Mouse (Mus musculus): Measurements from ENCODE around the gene Foxa1. TPM values are rescaled to one million over a fixed set of nuclear protein-coding genes. Genes with fewer than 3 reads are reported as not detected.

Gene Foxa1
- total and polyA plus RNA-seq, 2 experiments, result 4.1 to 15.2 TPM

GRCm38 (mm10) chr12:57542746-57543626 is 3.7 kb downstream of the Foxa1 start:
- DNase-seq (ENCODE audit: extremely low read depth, low read depth, low spot score), result peak; percentile 88
- H3K27me3 ChIP-seq (ENCODE audit: control insufficient read depth, insufficient read depth, low read length), result no peaks in the 10 kb centered on the region
- peak overlapping the region; percentile 77 for H3K4me3 ChIP-seq (ENCODE audit: insufficient read depth, low read depth, low read length)
- WGBS, result 7% methylated on average over 63 of the region's 63 CpGs
- H3K79me2 ChIP-seq (ENCODE audit: control insufficient read depth, insufficient read depth, low read length), result peaks cover 7% of the 10 kb centered on the region; the same call in 1 of the 2 replicates
- H3K27ac ChIP-seq (replicated peaks; ENCODE audit: insufficient read depth, low read depth, low read length), result peak overlapping the region; percentile 92
- TF ChIP-seq POLR2A (IDR thresholded peaks at IDR 0.05; ENCODE audit: extremely low read depth, insufficient read depth, low read length), result no peak
- H3K4me1 ChIP-seq (ENCODE audit: control insufficient read depth, insufficient read depth, low read length), result peaks cover 7% of the 10 kb centered on the region; the same call in 1 of the 2 replicates
- H3K9ac ChIP-seq (ENCODE audit: low read depth, low read length), result peak overlapping the region; percentile 80
- H3K36me3 ChIP-seq (ENCODE audit: control insufficient read depth, insufficient read depth, low read length), result peaks cover 3% of the 10 kb centered on the region; the same call in 1 of the 2 replicates

- H3K27ac ChIP-seq (replicated peaks; ENCODE audit: insufficient read depth, low read depth, low read length), result peak overlapping the region; percentile 92
- peak overlapping the region; percentile 80 for H3K9ac ChIP-seq (ENCODE audit: low read depth, low read length)
- peaks cover 3% of the 10 kb centered on the region; the same call in 1 of the 2 replicates for H3K36me3 ChIP-seq (ENCODE audit: control insufficient read depth, insufficient read depth, low read length)
- H3K79me2 ChIP-seq (ENCODE audit: control insufficient read depth, insufficient read depth, low read length), result peaks cover 7% of the 10 kb centered on the region; the same call in 1 of the 2 replicates
- peak overlapping the region; percentile 77 for H3K4me3 ChIP-seq (ENCODE audit: insufficient read depth, low read depth, low read length)
- H3K4me1 ChIP-seq (ENCODE audit: control insufficient read depth, insufficient read depth, low read length), result peaks cover 7% of the 10 kb centered on the region; the same call in 1 of the 2 replicates
- peak; percentile 45 for DNase-seq (ENCODE audit: extremely low read depth, low read depth, low spot score)
- no peaks in the 10 kb centered on the region for H3K27me3 ChIP-seq (ENCODE audit: control insufficient read depth, insufficient read depth, low read length)
- 9% methylated on average over 46 of the region's 46 CpGs for WGBS
- no peak for TF ChIP-seq POLR2A (IDR thresholded peaks at IDR 0.05; ENCODE audit: extremely low read depth, insufficient read depth, low read length)
- TF ChIP-seq CTCF (IDR thresholded peaks at IDR 0.05; ENCODE audit: low read depth, low read length), result peak; percentile 50
Measured at GRCm38 (mm10) chr12:57541931-57542745, 4.6 kb downstream of the Foxa1 start.

- peak overlapping the region; percentile 35; the same call in 1 of the 2 replicates for H3K4me3 ChIP-seq (ENCODE audit: insufficient read depth, low read depth, low read length)
- peak overlapping the region; percentile 62 for H3K9ac ChIP-seq (ENCODE audit: low read depth, low read length)
- H3K36me3 ChIP-seq (ENCODE audit: control insufficient read depth, insufficient read depth, low read length), result peaks cover 3% of the 10 kb centered on the region; the same call in 1 of the 2 replicates
- WGBS, result 21% methylated on average over 6 of the region's 6 CpGs
- DNase-seq (ENCODE audit: extremely low read depth, low read depth, low spot score), result peak; percentile 41
- H3K27ac ChIP-seq (replicated peaks; ENCODE audit: insufficient read depth, low read depth, low read length), result peak overlapping the region; percentile 56
- H3K79me2 ChIP-seq (ENCODE audit: control insufficient read depth, insufficient read depth, low read length), result peaks cover 7% of the 10 kb centered on the region; the same call in 1 of the 2 replicates
- TF ChIP-seq POLR2A (IDR thresholded peaks at IDR 0.05; ENCODE audit: extremely low read depth, insufficient read depth, low read length) (no peak), CTCF (IDR thresholded peaks at IDR 0.05; ENCODE audit: low read depth, low read length) (no peak)
- peaks cover 8% of the 10 kb centered on the region; the same call in 1 of the 2 replicates for H3K4me1 ChIP-seq (ENCODE audit: control insufficient read depth, insufficient read depth, low read length)
- no peaks in the 10 kb centered on the region for H3K27me3 ChIP-seq (ENCODE audit: control insufficient read depth, insufficient read depth, low read length)
Measured at GRCm38 (mm10) chr12:57541118-57541517, 5.6 kb downstream of the Foxa1 start.

GRCm38 (mm10) chr12:57539551-57539985 is 7.1 kb downstream of the Foxa1 start:
- peak overlapping the region; percentile 100 for H3K27ac ChIP-seq (replicated peaks; ENCODE audit: insufficient read depth, low read depth, low read length)
- no peaks in the 10 kb centered on the region for H3K27me3 ChIP-seq (ENCODE audit: control insufficient read depth, insufficient read depth, low read length)
- DNase-seq (ENCODE audit: extremely low read depth, low read depth, low spot score), result no peak
- no peak for TF ChIP-seq POLR2A (IDR thresholded peaks at IDR 0.05; ENCODE audit: extremely low read depth, insufficient read depth, low read length)
- no peak for TF ChIP-seq CTCF (IDR thresholded peaks at IDR 0.05; ENCODE audit: low read depth, low read length)
- H3K4me3 ChIP-seq (ENCODE audit: insufficient read depth, low read depth, low read length), result peak overlapping the region; percentile 46
- H3K79me2 ChIP-seq (ENCODE audit: control insufficient read depth, insufficient read depth, low read length), result peaks cover 7% of the 10 kb centered on the region; the same call in 1 of the 2 replicates
- H3K36me3 ChIP-seq (ENCODE audit: control insufficient read depth, insufficient read depth, low read length), result peaks cover 3% of the 10 kb centered on the region; the same call in 1 of the 2 replicates
- peaks cover 9% of the 10 kb centered on the region; the same call in 1 of the 2 replicates for H3K4me1 ChIP-seq (ENCODE audit: control insufficient read depth, insufficient read depth, low read length)
- WGBS, result 2% methylated on average over 10 of the region's 10 CpGs
- peak overlapping the region; percentile 82 for H3K9ac ChIP-seq (ENCODE audit: low read depth, low read length)

Measured in liver, adult 2 months (tissue).